Mouse (Mus musculus) myocyte (in vitro differentiated cells): ENCODE data around the gene Zfp991. TPM values are rescaled to one million over a fixed set of nuclear protein-coding genes. Genes with fewer than 3 reads are reported as not detected.

Experiments used
- polyA plus RNA-seq: library from polyadenylated mRNA; unstranded; fragments of >200 nt; fragmentation: generic; extraction: Trizol; gene quantifications from one replicate; pipeline ENCODE4 v1.2.1, GENCODE M21; 2012; ENCODE audit warnings: missing spikeins

The Zfp991 gene
- polyA plus RNA-seq, 1 experiment: 0.04 TPM

Other genes with a start within 250 kb of the Zfp991 start
- not detected for gene Gm21411, start 222.4 kb upstream of the Zfp991 start, polyA plus RNA-seq
- gene Zfp989, start 160.1 kb upstream of the Zfp991 start, polyA plus RNA-seq: not detected
- 0.19 TPM for gene Rex2, start 110.2 kb upstream of the Zfp991 start, polyA plus RNA-seq
- gene Zfp988, start 173.6 kb downstream of the Zfp991 start, polyA plus RNA-seq: 0.01 TPM
- gene Zfp978, start 229.3 kb downstream of the Zfp991 start, polyA plus RNA-seq: 0.04 TPM